Mouse (Mus musculus) hindlimb bud, embryonic 11.5 days (tissue): ENCODE measurements around the gene Cela3b.
A peak's percentile ranks its signal among the peaks of the same experiment; 100 is the strongest.

ENCODE experiments used
- DNase-seq: peaks from one replicate; pipeline ENCODE4 v3.0.0-alpha.2; 2012; ENCODE audit warnings: low read depth, low spot score; ENCODE audit errors: extremely low spot score

The Cela3b gene

GRCm38 (mm10) chr4:137430502-137430901 lies at the start of gene Cela3b:
Gene Cela3b, minus strand, starts transcription at chr4:137430540.
- no peak for DNase-seq

GRCm38 (mm10) chr4:137479757-137480156 lies 49.4 kb upstream of the Cela3b start:
- no peak for DNase-seq

GRCm38 (mm10) chr4:137478306-137478705 lies 48.0 kb upstream of the Cela3b start:
- DNase-seq, result no peak

GRCm38 (mm10) chr4:137477611-137478010 lies 47.3 kb upstream of the Cela3b start:
- no peak for DNase-seq

GRCm38 (mm10) chr4:137476761-137477237 lies 46.5 kb upstream of the Cela3b start:
- DNase-seq, result no peak

GRCm38 (mm10) chr4:137476065-137476760 lies 45.9 kb upstream of the Cela3b start:
- DNase-seq, result no peak

GRCm38 (mm10) chr4:137475271-137476050 lies 45.1 kb upstream of the Cela3b start:
- no peak for DNase-seq

- no peak for DNase-seq
Measured at GRCm38 (mm10) chr4:137474694-137475093, 44.4 kb upstream of the Cela3b start.

GRCm38 (mm10) chr4:137473701-137474388 lies 43.5 kb upstream of the Cela3b start:
- DNase-seq, result no peak

GRCm38 (mm10) chr4:137473240-137473639 lies 42.9 kb upstream of the Cela3b start:
- DNase-seq, result no peak

GRCm38 (mm10) chr4:137471326-137471725 lies 41.0 kb upstream of the Cela3b start:
- DNase-seq, result no peak

GRCm38 (mm10) chr4:137470701-137471317 lies 40.5 kb upstream of the Cela3b start:
- DNase-seq, result no peak

- DNase-seq, result no peak
Measured at GRCm38 (mm10) chr4:137469845-137470692, 39.7 kb upstream of the Cela3b start.

- DNase-seq, result no peak
Measured at GRCm38 (mm10) chr4:137469081-137469844, 38.9 kb upstream of the Cela3b start.

- peak; percentile 92 for DNase-seq
Measured at GRCm38 (mm10) chr4:137468260-137469080, 38.1 kb upstream of the Cela3b start, which contains the start of gene Hspg2. Gene Hspg2, plus strand, starts transcription at chr4:137468769.

- no peak for DNase-seq
Measured at GRCm38 (mm10) chr4:137467525-137467924, 37.2 kb upstream of the Cela3b start.

- no peak for DNase-seq
Measured at GRCm38 (mm10) chr4:137466991-137467390, 36.7 kb upstream of the Cela3b start.

GRCm38 (mm10) chr4:137465125-137465787 lies 34.9 kb upstream of the Cela3b start:
- no peak for DNase-seq
